Mouse (Mus musculus): ENCODE data around the gene Mlkl.

Mlkl gene

GRCm38 (mm10) chr8:111337890-111338347 is at the start of gene Mlkl:
Gene Mlkl, minus strand, starts transcription at chr8:111338177.
- no peak for DNase-seq (ENCODE audit: low spot score)

- DNase-seq (ENCODE audit: low spot score), result no peak
These were observed 47.9 kb upstream of the Mlkl start for GRCm38 (mm10) chr8:111385915-111386314.

- no peak for DNase-seq (ENCODE audit: low spot score)
These were observed 46.7 kb upstream of the Mlkl start for GRCm38 (mm10) chr8:111384628-111385027.

DNA sequence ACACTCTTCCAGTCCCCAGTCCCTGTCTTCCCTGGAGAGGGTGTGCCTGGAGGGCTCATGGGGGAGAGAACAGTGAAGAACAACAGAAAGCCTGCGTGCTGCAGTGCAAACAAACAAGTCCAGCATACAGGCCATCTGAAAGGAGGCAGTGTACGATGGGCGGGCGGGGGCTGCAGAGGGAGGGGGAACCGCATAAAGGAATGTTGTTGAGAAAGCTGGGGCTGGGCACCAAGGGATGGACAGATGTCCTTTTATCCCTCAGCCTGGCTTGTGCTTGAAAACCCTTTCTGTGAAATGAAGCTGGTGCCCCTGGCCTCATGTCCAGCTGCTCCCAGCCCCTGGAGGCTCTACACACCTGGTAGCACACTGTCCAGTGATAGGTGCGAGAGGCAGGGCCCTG is 37.2 kb upstream of the Mlkl start:
- no peak for DNase-seq (ENCODE audit: low spot score)

- no peak for DNase-seq (ENCODE audit: low spot score)
These were observed 31.7 kb upstream of the Mlkl start for GRCm38 (mm10) chr8:111369711-111370110.

GRCm38 (mm10) chr8:111367350-111367749 is 29.4 kb upstream of the Mlkl start:
- no peak for DNase-seq (ENCODE audit: low spot score)

DNA sequence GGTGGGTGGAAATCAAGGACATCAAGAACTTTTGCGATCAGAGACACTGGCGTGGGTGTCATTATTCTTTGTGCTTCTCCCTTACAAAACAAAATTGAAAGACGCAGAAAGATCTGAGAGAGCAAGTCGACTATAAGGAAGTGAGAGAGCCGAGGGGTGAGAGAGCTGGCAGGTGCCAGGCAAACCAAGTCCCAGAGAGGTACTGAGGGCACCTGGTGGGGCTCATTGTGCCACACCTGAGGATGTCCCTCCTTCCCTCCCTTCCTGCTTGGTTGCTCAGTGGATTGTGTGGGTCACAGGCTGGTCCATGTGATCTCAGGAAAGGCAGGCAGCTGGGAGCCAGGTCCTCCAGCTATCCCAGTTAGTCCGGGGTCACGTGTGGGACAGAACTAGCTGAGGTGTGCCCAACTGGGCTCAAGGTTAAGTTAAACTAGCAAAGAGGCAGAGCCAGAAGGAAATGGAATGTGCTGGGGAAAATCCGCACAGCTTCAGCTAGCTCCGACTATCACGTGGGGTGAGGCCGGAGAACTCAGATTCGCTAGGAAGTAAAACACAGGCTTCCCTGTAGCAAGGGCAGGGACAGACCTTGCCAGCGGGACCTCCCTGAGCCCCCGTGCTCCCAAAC is 28.7 kb upstream of the Mlkl start:
- DNase-seq (ENCODE audit: low spot score), result no peak

GRCm38 (mm10) chr8:111363489-111363888 is 25.5 kb upstream of the Mlkl start:
- DNase-seq (ENCODE audit: low spot score), result no peak

DNA sequence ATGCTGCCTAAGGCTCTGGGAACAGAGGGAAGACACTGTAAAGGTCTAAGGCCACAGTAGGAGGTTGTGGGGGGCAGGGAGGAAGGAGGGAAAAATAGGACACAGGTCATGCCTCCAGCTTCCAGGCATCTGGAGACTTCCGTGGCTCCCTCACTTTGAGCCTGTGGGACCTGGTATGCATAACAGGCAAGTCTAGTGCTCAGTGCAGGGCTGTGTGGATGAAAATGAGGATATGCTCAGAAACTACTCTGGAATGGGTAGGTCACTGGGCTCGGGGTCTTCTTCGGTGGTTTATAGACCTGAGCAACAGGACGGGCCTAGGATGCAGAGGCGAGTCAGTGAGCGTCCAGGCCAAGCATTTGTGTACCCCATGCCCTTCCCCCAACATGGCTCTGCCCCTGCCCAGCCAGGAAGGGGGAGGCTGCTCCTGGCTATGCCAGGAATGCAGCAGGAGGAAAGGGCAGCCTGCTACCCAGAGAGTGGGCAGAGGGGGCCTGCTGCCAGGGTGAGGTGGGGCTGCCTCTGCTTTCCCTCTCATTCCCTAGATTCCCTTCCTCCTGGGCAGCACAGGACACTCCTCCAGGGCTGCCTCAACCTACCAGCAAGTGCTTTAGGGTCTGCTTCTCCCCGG is 22.7 kb upstream of the Mlkl start:
- no peak for DNase-seq (ENCODE audit: low spot score)

DNA sequence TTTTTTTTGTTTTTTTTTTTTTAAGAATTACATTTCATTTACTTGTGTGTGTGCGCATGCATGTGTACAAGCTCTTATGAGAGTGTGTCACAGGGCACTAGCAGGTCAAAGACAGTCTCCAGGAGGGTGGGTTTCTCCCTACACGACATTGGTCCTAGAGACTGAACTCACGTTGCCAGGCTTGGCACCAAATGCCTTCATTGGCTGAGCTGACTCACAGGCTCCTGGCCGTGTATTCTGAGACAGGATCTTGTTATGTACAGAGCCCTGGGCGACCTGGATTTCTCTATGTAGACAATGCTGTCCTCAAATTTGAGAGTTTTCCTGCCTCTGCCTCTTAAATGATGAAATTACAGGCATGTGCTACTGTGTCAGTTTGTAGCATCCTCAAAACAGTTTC is 22.0 kb upstream of the Mlkl start:
- DNase-seq (ENCODE audit: low spot score), result no peak

- DNase-seq (ENCODE audit: low spot score), result no peak
These were observed 20.9 kb upstream of the Mlkl start for GRCm38 (mm10) chr8:111358905-111359304.

GRCm38 (mm10) chr8:111357433-111357832 is 19.5 kb upstream of the Mlkl start:
- no peak for DNase-seq (ENCODE audit: low spot score)

GRCm38 (mm10) chr8:111353497-111353896 is 15.5 kb upstream of the Mlkl start:
- DNase-seq (ENCODE audit: low spot score), result peak; percentile 29

- no peak for DNase-seq (ENCODE audit: low spot score)
These were observed 14.3 kb upstream of the Mlkl start for GRCm38 (mm10) chr8:111352289-111352688.

- DNase-seq (ENCODE audit: low spot score), result no peak
These were observed 12.6 kb upstream of the Mlkl start for GRCm38 (mm10) chr8:111350577-111350976.

GRCm38 (mm10) chr8:111343225-111343624 is 5.2 kb upstream of the Mlkl start:
- DNase-seq (ENCODE audit: low spot score), result peak; percentile 72

GRCm38 (mm10) chr8:111340186-111340585 is 2.2 kb upstream of the Mlkl start:
- no peak for DNase-seq (ENCODE audit: low spot score)

DNA sequence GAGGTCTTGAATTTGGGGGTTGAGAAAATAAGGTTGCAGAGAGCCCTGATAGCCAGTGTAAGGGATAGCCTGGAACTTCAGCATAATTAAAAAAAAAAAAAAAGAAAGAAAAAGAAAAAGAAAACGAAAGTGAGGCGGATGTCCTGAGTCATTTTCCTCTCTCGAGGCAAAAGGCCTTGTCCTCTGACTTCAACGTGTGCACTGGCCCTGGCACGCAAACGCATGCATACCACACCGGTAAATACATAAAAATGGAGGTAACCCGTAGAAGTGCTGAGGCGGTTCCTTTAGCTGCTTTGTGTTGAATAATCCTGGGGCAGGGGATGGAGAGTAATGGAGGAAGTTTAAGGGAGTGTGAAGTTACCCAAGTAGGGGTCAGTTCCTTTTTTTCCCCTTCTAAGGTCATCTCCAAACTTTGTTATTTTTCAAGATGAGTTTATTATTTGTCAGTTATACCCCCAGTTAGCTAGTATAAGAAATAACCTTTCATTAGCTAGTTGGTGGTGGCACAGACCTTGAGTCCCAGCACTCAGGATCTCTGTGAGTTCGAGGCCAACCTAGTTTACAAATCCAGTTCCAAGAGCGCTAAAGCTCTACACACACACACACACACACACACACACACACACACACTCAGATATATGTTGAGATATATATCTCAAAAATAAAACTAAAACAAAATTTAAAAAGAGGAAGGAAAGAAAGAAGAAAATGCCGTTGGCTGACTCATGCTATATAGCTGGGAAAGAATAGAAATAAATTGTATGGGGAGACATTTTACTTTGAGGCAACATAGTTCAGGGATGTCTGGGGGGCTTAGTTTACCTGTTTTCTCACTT is 612 bp upstream of the Mlkl start:
- DNase-seq (ENCODE audit: low spot score), result no peak

DNA sequence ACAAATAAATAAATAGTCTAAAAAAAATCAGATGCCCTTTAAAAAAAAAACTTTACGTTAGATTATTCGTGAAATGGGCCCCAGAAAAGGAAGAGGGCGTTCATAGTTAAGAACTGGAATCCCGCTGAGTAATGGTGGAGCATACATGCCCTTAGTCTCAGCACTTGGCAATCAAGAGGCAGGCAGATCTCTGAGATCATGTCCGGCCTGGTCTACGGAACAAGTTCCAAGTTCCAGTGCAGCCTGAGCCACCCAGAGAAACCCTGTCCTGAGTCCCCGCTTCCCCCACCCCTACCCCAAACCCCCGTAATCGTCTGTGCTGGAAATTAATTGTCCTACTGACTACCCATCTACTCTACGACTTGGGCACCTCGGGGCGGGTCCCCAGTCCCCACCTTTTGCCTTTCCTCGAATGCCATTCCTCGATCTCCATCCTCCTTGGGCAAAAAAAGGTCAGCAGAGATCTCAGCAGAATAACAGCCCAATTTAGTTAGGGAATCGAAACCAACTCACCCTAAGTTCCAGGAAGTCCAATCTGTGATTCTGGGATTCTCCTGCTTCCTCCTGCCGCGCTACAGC is 577 bp downstream of the Mlkl start:
- no peak for DNase-seq (ENCODE audit: low spot score)

DNA sequence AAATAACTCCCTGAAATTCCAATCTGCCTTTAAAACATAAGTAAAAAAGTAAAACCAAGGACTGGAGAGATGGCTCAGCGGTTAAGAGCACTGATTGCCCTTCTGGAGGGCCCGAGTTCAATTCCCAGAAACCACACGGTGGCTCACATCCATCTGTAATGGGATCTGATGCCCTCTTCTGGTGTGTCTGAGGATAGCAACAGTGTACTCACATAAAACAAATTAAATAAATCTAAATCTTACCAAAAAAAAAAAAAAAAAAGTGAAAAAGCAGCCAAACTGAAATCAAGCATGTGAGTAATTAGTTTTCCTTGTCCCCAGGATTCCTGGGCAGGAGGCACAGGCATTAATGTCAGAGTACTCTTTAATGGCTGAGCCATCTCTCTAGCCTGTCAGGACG is 1.3 kb downstream of the Mlkl start:
- no peak for DNase-seq (ENCODE audit: low spot score)

DNA sequence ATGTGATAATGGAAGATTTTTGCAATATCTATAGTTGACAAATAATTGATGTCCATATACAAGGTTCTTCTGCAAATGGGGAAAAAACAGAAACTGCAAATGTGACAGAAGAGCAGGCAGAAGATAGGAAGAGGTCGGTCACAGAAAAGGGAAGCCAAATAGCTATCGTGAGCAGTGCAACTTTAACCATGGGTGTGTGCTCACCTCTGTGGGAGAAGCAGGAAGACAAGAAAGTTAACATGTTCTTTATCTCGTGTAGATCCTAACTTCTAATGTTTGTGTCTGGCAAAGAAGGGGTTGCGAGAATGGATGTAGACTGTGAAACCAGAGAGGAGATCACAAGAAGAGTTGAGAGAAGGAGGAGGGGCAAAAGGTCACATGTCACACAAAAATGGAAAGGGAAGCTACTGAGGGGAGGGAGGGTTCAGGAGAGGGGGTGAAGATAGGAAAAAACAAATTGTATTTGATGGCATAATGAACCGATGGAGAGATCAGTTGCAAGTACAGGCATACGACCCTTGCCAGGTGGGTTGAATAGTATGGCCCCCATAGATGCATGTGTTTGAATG is 12.7 kb downstream of the Mlkl start:
- DNase-seq (ENCODE audit: low spot score), result no peak

DNA sequence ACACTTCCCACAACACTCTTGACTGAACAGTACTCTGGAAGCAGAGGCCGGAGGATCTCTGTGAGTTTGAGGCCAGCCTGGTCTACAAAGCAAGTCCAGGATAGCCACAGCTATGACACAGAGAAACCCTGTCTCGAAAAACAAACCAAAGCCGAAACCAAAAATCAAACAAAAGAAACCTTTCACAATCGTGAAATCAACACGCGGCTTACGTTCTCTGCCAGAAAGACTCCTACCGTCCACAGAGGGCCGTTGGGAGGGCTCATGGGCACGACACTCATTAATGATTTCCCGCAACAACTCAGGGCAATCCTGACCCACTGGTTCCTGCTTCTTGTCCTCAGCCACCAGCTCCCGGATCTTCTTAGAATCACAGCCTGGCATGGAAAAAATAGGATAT is 23.2 kb downstream of the Mlkl start:
- DNase-seq (ENCODE audit: low spot score), result no peak
